Mouse (Mus musculus): ENCODE results near the gene Dlg1. TPM values are rescaled to one million over a fixed set of nuclear protein-coding genes. Genes with fewer than 3 reads are reported as not detected.
A peak's percentile ranks its signal among the peaks of the same experiment; 100 is the strongest.

Dlg1 gene
- polyA plus RNA-seq, 1 experiment from 2014 or later: 12.7 TPM

- WGBS: 50% methylated on average over 9 of the region's 9 CpGs
- ATAC-seq: peak; percentile 14; the same call in 1 of the 2 replicates
- Histone ChIP-seq H3K36me3 (ENCODE audit: insufficient read depth, low read length) (no peaks in the 10 kb centered on the region), H3K27me3 (replicated peaks; ENCODE audit: insufficient read depth, low read length) (no peaks in the 10 kb centered on the region), H3K9me3 (ENCODE audit: low read length) (no peaks in the 10 kb centered on the region), H3K4me1 (ENCODE audit: insufficient read depth, low read depth, low read length) (no peaks in the 10 kb centered on the region), H3K9ac (replicated peaks; ENCODE audit: low read depth) (no peak overlapping the region), H3K4me2 (replicated peaks; ENCODE audit: low read depth, low read length) (no peak overlapping the region), H3K27ac (ENCODE audit: low read length) (no peak overlapping the region), H3K4me3 (ENCODE audit: low read depth, low read length) (no peak overlapping the region)
- TF ChIP-seq CTCF (IDR thresholded peaks at IDR 0.05) (no peak), EP300 (IDR thresholded peaks at IDR 0.05) (no peak)
- peak; percentile 46 for DNase-seq (ENCODE audit: low spot score)
These were observed 20.6 kb downstream of the Dlg1 start for GRCm38 (mm10) chr16:31683670-31684430.

GRCm38 (mm10) chr16:31684771-31685170, 21.5 kb downstream of the Dlg1 start:
- WGBS: 78% methylated on average over 4 of the region's 4 CpGs
- ATAC-seq: no peak
- DNase-seq (ENCODE audit: low spot score): peak; percentile 38
- no peaks in the 10 kb centered on the region for H3K4me1 ChIP-seq (ENCODE audit: insufficient read depth, low read depth, low read length)
- TF ChIP-seq CTCF (IDR thresholded peaks at IDR 0.05) (no peak), EP300 (IDR thresholded peaks at IDR 0.05) (no peak)
- no peak overlapping the region for H3K9ac ChIP-seq (replicated peaks; ENCODE audit: low read depth)
- H3K4me2 ChIP-seq (replicated peaks; ENCODE audit: low read depth, low read length): no peak overlapping the region
- no peaks in the 10 kb centered on the region for H3K9me3 ChIP-seq (ENCODE audit: low read length)
- H3K36me3 ChIP-seq (ENCODE audit: insufficient read depth, low read length): no peaks in the 10 kb centered on the region
- no peaks in the 10 kb centered on the region for H3K27me3 ChIP-seq (replicated peaks; ENCODE audit: insufficient read depth, low read length)
- no peak overlapping the region for H3K4me3 ChIP-seq (ENCODE audit: low read depth, low read length)
- no peak overlapping the region for H3K27ac ChIP-seq (ENCODE audit: low read length)

- H3K4me2 ChIP-seq (replicated peaks; ENCODE audit: low read depth, low read length): no peak overlapping the region
These were observed 24.5 kb downstream of the Dlg1 start for GRCm38 (mm10) chr16:31687766-31688165.

GRCm38 (mm10) chr16:31695286-31696020, 32.2 kb downstream of the Dlg1 start:
- no peaks in the 10 kb centered on the region for H3K36me3 ChIP-seq (ENCODE audit: insufficient read depth, low read length)
- H3K4me3 ChIP-seq (ENCODE audit: low read depth, low read length): peak overlapping the region; percentile 3; the same call in 1 of the 2 replicates
- 0 out of 2 replicates have a peak, but pooled peaks have one; percentile 26 for ATAC-seq

More at GRCm38 (mm10) chr16:31687766-31688165, 24.5 kb downstream of the Dlg1 start:
- TF ChIP-seq EP300 (IDR thresholded peaks at IDR 0.05): no peak
- TF ChIP-seq CTCF (IDR thresholded peaks at IDR 0.05): no peak
- Histone ChIP-seq H3K4me1 (ENCODE audit: insufficient read depth, low read depth, low read length) (no peaks in the 10 kb centered on the region), H3K4me3 (ENCODE audit: low read depth, low read length) (no peak overlapping the region), H3K27me3 (replicated peaks; ENCODE audit: insufficient read depth, low read length) (no peaks in the 10 kb centered on the region), H3K9me3 (ENCODE audit: low read length) (no peaks in the 10 kb centered on the region), H3K36me3 (ENCODE audit: insufficient read depth, low read length) (no peaks in the 10 kb centered on the region), H3K9ac (replicated peaks; ENCODE audit: low read depth) (no peak overlapping the region), H3K27ac (ENCODE audit: low read length) (no peak overlapping the region)
- ATAC-seq: no peak
- DNase-seq (ENCODE audit: low spot score): no peak

GRCm38 (mm10) chr16:31696367-31696766, 33.1 kb downstream of the Dlg1 start:
- Histone ChIP-seq H3K9ac (replicated peaks; ENCODE audit: low read depth) (no peak overlapping the region), H3K27me3 (replicated peaks; ENCODE audit: insufficient read depth, low read length) (no peaks in the 10 kb centered on the region), H3K4me1 (ENCODE audit: insufficient read depth, low read depth, low read length) (no peaks in the 10 kb centered on the region), H3K27ac (ENCODE audit: low read length) (no peak overlapping the region), H3K4me3 (ENCODE audit: low read depth, low read length) (no peak overlapping the region), H3K9me3 (ENCODE audit: low read length) (no peaks in the 10 kb centered on the region), H3K36me3 (ENCODE audit: insufficient read depth, low read length) (no peaks in the 10 kb centered on the region), H3K4me2 (replicated peaks; ENCODE audit: low read depth, low read length) (no peak overlapping the region)
- whole genome bisulfite sequencing: 23% methylated on average over 6 of the region's 6 CpGs
- ATAC-seq (no peak), DNase-seq (ENCODE audit: low spot score) (no peak)
- no peak for TF ChIP-seq CTCF (IDR thresholded peaks at IDR 0.05)
- TF ChIP-seq EP300 (IDR thresholded peaks at IDR 0.05): no peak

More at GRCm38 (mm10) chr16:31695286-31696020, 32.2 kb downstream of the Dlg1 start:
- no peaks in the 10 kb centered on the region for H3K4me1 ChIP-seq (ENCODE audit: insufficient read depth, low read depth, low read length)
- H3K4me2 ChIP-seq (replicated peaks; ENCODE audit: low read depth, low read length): peak overlapping the region; percentile 33; the same call in 1 of the 2 replicates
- peak; percentile 30 for DNase-seq (ENCODE audit: low spot score)
- H3K9ac ChIP-seq (replicated peaks; ENCODE audit: low read depth): no peak overlapping the region
- H3K27ac ChIP-seq (ENCODE audit: low read length): no peak overlapping the region
- 37% methylated on average over 11 of the region's 11 CpGs for WGBS
- TF ChIP-seq CTCF (IDR thresholded peaks at IDR 0.05) (no peak), EP300 (IDR thresholded peaks at IDR 0.05) (no peak)
- H3K9me3 ChIP-seq (ENCODE audit: low read length): no peaks in the 10 kb centered on the region
- no peaks in the 10 kb centered on the region for H3K27me3 ChIP-seq (replicated peaks; ENCODE audit: insufficient read depth, low read length)

GRCm38 (mm10) chr16:31697341-31697740, 34.1 kb downstream of the Dlg1 start:
- no peak overlapping the region for H3K27ac ChIP-seq (ENCODE audit: low read length)
- no peak overlapping the region for H3K9ac ChIP-seq (replicated peaks; ENCODE audit: low read depth)
- no peak overlapping the region for H3K4me3 ChIP-seq (ENCODE audit: low read depth, low read length)
- H3K27me3 ChIP-seq (replicated peaks; ENCODE audit: insufficient read depth, low read length): no peaks in the 10 kb centered on the region
- DNase-seq (ENCODE audit: low spot score) (no peak), ATAC-seq (no peak)
- H3K9me3 ChIP-seq (ENCODE audit: low read length): no peaks in the 10 kb centered on the region
- H3K4me1 ChIP-seq (ENCODE audit: insufficient read depth, low read depth, low read length): no peaks in the 10 kb centered on the region
- 69% methylated on average over 4 of the region's 4 CpGs for WGBS
- no peak overlapping the region for H3K4me2 ChIP-seq (replicated peaks; ENCODE audit: low read depth, low read length)
- no peak for TF ChIP-seq EP300 (IDR thresholded peaks at IDR 0.05)
- TF ChIP-seq CTCF (IDR thresholded peaks at IDR 0.05): no peak
- H3K36me3 ChIP-seq (ENCODE audit: insufficient read depth, low read length): no peaks in the 10 kb centered on the region
